Mouse (Mus musculus) neural tube, embryonic 11.5 days (tissue): ENCODE results near the gene Cldn14. TPM values are rescaled to one million over a fixed set of nuclear protein-coding genes. Genes with fewer than 3 reads are reported as not detected.
A peak's percentile ranks its signal among the peaks of the same experiment; 100 is the strongest.

Source experiments
- ATAC-seq: fragments of 200-750 bp; cut with Nextera tagmentation; 2 replicates; pipeline ENCODE4 v1.8.0; 2017; ENCODE audit warnings: moderate number of reproducible peaks, mild to moderate bottlenecking, moderate TSS enrichment, moderate library complexity; ENCODE audit not compliant: insufficient read depth, low FRiP score, low TSS enrichment
- DNase-seq: peaks from one replicate; pipeline ENCODE4 v3.0.0-alpha.2; 2015; ENCODE audit warnings: low spot score
- H3K27ac ChIP-seq: fragments of 300-500 bp; sonication (generic); 2 replicates; pipeline ENCODE4 v1.5.1; 2014; ENCODE audit warnings: low read depth, mild to moderate bottlenecking, low read length
- H3K27me3 ChIP-seq: fragments of 300-500 bp; sonication (generic); 2 replicates; pipeline ENCODE4 v1.6.1; 2014; ENCODE audit warnings: mild to moderate bottlenecking, low read length, mixed read lengths; ENCODE audit not compliant: control insufficient read depth, insufficient read depth
- H3K36me3 ChIP-seq: fragments of 300-500 bp; sonication (generic); 2 replicates; pipeline ENCODE4 v1.6.1; 2014; ENCODE audit warnings: mild to moderate bottlenecking, low read length, moderate library complexity, mixed read lengths; ENCODE audit not compliant: control insufficient read depth, insufficient read depth
- H3K4me1 ChIP-seq: fragments of 300-500 bp; sonication (generic); 2 replicates; pipeline ENCODE4 v1.6.1; 2014; ENCODE audit warnings: low read length, mixed read lengths; ENCODE audit not compliant: control insufficient read depth, insufficient read depth
- H3K4me2 ChIP-seq: fragments of 300-500 bp; sonication (generic); 2 replicates; pipeline ENCODE4 v1.6.1; 2014; ENCODE audit warnings: low read depth, mild to moderate bottlenecking, moderate library complexity
- H3K4me3 ChIP-seq: fragments of 300-500 bp; sonication (generic); 2 replicates; pipeline ENCODE4 v1.5.1; 2014; ENCODE audit warnings: low read depth, low read length
- H3K9ac ChIP-seq: fragments of 300-500 bp; sonication (generic); 2 replicates; pipeline ENCODE4 v1.6.1; 2014; ENCODE audit warnings: mild to moderate bottlenecking, low read length
- H3K9me3 ChIP-seq: fragments of 300-500 bp; sonication (generic); 2 replicates; pipeline ENCODE4 v1.6.1; 2016; ENCODE audit warnings: low read length; ENCODE audit not compliant: control insufficient read depth
- WGBS: fragments of 180-500 bp; shearing (Covaris S2); extraction: QIAGEN DNeasy Blood & Tissue Kit; methylation state at CpG from one replicate; pipeline ENCODE4 v1.1.7; 2014; 5-methylcytosine and 5-hydroxymethylcytosine counted together
- polyA plus RNA-seq: library from polyadenylated mRNA; unstranded; fragments of >200 nt; fragmentation: Nextera tagmentation; extraction: Ambion mirVana; gene quantifications from 2 replicates; pipeline ENCODE4 v1.2.1, GENCODE M21; 2014

Gene Cldn14
- polyA plus RNA-seq, 1 experiment from 2014 or later = 0.52 TPM

DNA sequence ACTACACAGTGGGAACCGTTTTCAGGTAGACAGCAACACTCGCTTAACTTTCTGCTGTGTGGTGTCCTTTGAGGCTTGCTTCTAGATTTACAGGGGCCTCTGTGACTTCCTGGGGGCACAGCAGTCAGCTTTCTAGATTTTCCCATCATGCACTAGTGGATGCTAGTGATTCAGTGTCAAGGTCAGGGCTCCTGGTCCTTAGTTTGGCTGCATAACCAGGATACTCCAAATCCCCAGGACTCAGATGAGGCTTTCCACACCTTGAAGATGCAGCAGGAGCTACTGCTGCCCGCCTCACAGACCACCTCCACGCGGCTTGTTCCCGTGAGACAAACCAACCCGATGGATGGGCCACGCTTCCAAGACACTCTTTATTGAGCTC is 90.0 kb downstream of the Cldn14 start:
- ATAC-seq = no peak
- Histone ChIP-seq H3K9ac (no peak overlapping the region; the same call in 1 of the 2 replicates), H3K9me3 (no peaks in the 10 kb centered on the region), H3K36me3 (no peaks in the 10 kb centered on the region), H3K4me2 (peak overlapping the region; percentile 22; the same call in 1 of the 2 replicates), H3K27ac (no peak overlapping the region), H3K4me1 (no peaks in the 10 kb centered on the region), H3K4me3 (no peak overlapping the region), H3K27me3 (no peaks in the 10 kb centered on the region)
- no peak for DNase-seq
- 62% methylated on average over 8 of the region's 8 CpGs for WGBS

DNA sequence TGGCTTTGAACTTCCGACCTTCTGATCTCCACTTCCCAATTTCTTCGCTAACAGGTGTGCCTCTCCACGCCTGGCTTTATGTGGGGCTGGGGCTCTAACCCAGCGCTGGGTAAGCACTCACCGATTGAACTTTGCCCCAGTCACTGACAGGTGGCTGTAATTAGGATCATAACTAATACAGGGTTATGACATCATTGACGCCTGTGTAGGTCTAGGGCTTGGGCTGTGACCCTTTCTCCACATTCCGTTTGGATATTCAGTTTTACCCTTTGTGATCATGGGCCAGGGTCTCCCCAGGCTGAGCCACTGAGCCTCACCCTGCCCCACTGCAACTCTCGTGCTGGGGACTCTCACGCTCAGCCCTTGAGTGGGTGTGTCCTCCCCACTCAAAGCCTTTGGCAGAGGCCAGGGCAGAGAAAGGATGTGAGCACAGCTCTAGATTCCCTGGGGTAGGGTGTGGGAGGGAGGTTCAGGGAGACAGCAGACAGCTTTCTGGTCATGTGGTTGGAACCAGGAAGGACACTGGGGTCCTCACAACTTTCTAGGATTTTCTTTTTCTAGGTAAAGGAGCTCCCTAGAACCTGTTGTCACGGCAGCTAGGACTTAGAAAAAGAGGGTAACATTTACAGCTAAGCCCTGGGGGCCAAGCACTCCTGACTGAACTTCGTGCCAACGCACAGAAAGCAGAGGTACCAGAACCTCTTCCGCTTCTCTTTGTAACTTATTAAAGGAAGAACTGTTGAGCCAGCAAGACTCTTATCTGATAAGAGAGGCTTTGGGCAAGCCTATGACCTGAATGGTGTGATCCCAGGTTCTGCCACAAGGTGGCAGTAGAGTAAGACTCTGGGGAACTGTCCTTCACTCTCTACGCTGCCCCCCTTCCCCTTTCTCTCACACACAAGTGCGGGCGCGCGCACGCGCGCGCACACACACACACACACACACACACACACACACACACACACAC is 90.6 kb downstream of the Cldn14 start:
- Histone ChIP-seq H3K4me2 (peak overlapping the region; percentile 22; the same call in 1 of the 2 replicates), H3K36me3 (no peaks in the 10 kb centered on the region), H3K4me1 (no peaks in the 10 kb centered on the region), H3K9me3 (no peaks in the 10 kb centered on the region), H3K4me3 (no peak overlapping the region), H3K9ac (no peak overlapping the region; the same call in 1 of the 2 replicates), H3K27me3 (no peaks in the 10 kb centered on the region), H3K27ac (no peak overlapping the region)
- DNase-seq (peak; percentile 85), ATAC-seq (peak; percentile 35)
- 41% methylated on average over 21 of the region's 22 CpGs for WGBS

DNA sequence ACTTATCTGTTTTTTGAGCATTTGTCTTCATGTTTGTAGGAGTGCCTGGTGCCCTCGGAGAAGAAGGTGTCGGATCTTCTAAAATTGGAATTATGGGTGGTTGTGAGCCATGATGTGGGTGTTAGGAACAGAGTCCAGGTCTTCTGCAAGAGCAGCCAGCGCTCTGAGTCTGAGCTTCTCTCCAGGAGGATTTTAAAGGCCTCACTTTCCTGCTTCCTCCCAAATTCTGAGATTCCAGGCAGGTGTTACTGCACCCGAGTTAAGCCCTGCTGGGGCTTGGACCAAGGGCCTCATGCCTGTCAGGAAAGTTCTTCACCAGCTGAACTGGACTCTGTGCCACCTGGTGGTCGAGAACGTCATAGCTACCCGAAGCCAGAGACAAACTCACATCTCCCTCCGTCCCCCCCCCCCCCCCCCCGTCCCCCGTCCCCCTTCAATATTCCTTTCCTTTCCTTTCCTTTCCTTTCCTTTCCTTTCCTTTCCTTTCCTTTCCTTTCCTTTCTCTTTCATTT is 93.2 kb downstream of the Cldn14 start:
- no peak for ATAC-seq
- no peak overlapping the region for H3K9ac ChIP-seq
- no peak for DNase-seq
- H3K4me3 ChIP-seq = no peak overlapping the region
- H3K9me3 ChIP-seq = no peaks in the 10 kb centered on the region
- no peaks in the 10 kb centered on the region for H3K36me3 ChIP-seq
- no peaks in the 10 kb centered on the region for H3K4me1 ChIP-seq
- H3K27ac ChIP-seq = no peak overlapping the region
- WGBS = 35% methylated on average over 10 of the region's 10 CpGs
- H3K4me2 ChIP-seq = no peak overlapping the region
- H3K27me3 ChIP-seq = no peaks in the 10 kb centered on the region

DNA sequence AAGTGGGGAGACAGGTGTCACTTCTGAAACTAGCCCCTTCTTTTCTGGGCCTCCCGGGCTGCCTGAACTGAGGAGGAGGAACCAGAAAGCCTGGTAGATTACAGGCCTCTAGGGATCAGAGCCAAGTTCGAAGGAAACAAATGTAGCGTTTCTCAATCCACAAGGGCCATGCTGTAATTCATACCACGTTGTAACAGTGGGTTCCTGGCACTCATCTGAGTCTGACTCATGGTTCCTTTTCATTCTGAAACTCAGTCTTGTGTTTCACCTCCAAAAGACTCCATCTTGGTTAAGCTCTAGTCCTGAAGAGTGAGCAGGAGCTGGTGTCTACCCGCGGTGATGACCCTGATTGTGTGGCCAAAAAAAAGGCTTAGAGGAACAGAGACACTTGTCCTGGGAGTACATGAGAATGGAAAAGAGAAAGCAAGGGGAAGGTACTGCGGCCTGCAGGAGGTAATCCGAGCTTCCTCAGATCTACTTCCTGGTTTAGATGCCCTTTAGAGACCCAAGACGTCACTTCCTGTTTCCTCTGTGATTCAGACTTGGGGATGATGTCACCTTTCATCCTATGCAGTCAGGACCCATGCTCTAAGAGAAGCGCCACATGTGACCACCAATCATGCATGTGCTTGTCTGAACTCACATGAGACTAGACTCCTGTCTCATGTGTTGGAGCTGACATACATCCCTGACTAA is 94.6 kb downstream of the Cldn14 start:
- Histone ChIP-seq H3K27ac (no peak overlapping the region), H3K4me1 (no peaks in the 10 kb centered on the region), H3K9me3 (no peaks in the 10 kb centered on the region), H3K27me3 (no peaks in the 10 kb centered on the region), H3K4me3 (no peak overlapping the region), H3K9ac (no peak overlapping the region), H3K36me3 (no peaks in the 10 kb centered on the region), H3K4me2 (no peak overlapping the region)
- 82% methylated on average over 10 of the region's 10 CpGs for WGBS
- no peak for DNase-seq
- ATAC-seq = no peak

DNA sequence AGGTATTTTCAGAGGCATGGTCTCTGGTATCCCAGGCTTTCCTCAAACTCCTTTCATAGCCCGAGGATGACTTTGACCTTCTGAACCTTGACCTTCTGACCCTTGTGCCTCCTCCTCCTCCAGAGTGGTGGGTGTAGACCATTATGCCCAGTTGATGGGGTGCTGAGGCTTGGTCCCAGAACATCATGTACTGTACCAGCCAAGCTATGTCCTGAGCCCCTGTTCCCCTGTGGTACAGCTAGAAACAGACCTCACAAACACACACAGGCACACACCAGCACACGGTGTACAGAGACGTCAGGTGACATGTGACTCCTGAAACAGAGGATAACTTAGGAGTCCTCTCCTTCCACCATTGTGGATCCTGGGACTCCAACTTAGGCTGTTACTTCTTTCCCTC is 95.8 kb downstream of the Cldn14 start:
- ATAC-seq (no peak), DNase-seq (no peak)
- Histone ChIP-seq H3K4me1 (no peaks in the 10 kb centered on the region), H3K4me3 (no peak overlapping the region), H3K9ac (no peak overlapping the region), H3K27me3 (no peaks in the 10 kb centered on the region), H3K36me3 (no peaks in the 10 kb centered on the region), H3K27ac (no peak overlapping the region), H3K4me2 (no peak overlapping the region), H3K9me3 (no peaks in the 10 kb centered on the region)
- WGBS = 74% methylated on average over 3 of the region's 3 CpGs

DNA sequence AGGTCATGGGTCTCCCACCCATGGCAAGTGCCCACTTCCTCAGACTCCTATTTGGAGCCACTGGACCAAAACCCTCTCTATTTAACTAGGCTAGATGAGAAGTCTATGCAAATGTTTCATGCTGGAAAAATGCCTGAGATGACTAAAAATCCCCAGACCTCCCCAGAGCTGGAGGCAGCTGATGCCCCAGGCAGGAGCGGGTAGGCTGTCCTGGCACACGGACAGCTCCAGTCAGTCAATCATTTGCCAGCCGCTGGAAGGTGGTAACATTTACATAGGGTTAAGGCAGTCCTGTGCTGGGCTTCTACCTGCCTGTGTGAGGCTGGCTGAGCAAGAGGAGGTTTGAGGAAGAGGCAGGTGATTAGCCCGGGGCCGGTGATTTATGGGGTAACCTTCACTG is 96.5 kb downstream of the Cldn14 start:
- Histone ChIP-seq H3K4me2 (no peak overlapping the region), H3K9me3 (no peaks in the 10 kb centered on the region), H3K27me3 (no peaks in the 10 kb centered on the region), H3K9ac (no peak overlapping the region), H3K27ac (no peak overlapping the region), H3K36me3 (no peaks in the 10 kb centered on the region), H3K4me1 (no peaks in the 10 kb centered on the region), H3K4me3 (no peak overlapping the region)
- no peak for ATAC-seq
- 73% methylated on average over 5 of the region's 5 CpGs for WGBS
- DNase-seq = no peak

DNA sequence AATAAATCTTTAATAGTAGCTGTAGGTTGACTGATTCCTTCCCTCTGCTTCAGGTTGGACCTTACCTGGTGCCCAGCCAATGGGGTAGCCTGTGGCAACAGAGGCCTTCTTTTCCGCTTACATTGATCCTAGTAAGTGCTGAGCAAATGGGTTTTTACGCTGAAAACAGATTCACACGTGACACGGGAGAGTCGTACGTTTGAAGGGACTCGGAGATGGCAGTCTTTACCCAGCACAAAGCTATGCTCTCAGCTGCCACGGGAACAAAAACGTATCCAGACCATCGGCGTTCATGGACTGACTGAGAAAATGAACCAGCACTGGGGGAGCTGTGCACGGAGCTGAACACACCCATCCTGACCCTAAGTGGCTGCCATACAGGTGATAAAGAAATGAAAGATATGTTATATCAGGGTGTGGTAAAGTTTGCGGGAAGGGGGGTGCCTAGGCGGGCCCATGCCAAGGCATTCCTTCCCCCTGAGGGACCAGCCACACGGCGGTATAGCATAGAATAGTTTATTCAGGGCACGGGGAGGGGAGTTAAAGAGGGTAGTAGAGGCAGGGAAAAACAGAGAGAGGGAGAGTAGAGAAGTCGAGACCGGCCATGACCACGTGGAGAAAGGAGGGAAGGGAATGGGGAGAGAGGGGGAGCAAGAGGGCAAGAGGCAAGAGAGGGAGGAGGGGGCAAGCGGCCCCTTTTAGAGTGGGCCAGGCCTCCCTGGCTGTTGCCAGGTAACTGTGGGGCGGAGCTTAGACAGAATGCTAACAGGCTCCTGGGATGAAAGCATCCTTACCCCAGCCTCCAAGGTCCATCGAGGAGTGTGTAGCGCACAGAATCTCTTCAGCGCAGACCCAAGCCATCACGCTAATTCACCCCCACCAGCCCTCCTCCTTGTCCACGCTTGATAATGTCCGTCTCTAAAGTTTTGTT is 97.6 kb downstream of the Cldn14 start:
- H3K4me1 ChIP-seq = no peaks in the 10 kb centered on the region
- H3K9me3 ChIP-seq = no peaks in the 10 kb centered on the region
- no peaks in the 10 kb centered on the region for H3K27me3 ChIP-seq
- 73% methylated on average over 28 of the region's 28 CpGs for WGBS
- H3K36me3 ChIP-seq = no peaks in the 10 kb centered on the region
- no peak overlapping the region for H3K4me2 ChIP-seq
- DNase-seq (no peak), ATAC-seq (no peak)
- H3K4me3 ChIP-seq = no peak overlapping the region
- H3K27ac ChIP-seq = no peak overlapping the region
- H3K9ac ChIP-seq = no peak overlapping the region

DNA sequence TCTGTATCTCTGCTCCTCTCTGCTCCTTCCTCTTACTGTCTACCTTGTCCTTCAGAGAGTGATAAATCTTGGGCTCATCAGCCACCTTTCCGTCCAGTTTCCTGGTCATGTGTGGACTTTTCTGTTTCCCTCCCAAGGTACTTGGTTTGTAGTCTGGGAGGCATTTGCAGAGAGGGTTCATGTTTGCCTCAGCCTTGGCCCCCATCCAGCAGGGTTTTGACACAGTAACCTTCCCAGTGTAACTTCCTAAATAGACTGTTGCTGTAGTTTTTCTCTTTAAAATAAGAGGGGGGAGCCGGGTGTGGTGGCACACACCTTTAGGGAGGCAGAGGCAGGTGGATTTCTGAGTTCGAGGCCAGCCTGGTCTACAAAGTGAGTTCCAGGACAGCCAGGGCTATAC is 98.7 kb downstream of the Cldn14 start:
- H3K4me2 ChIP-seq = no peak overlapping the region
- 97% methylated on average over 3 of the region's 3 CpGs for WGBS
- H3K27ac ChIP-seq = no peak overlapping the region
- no peak for ATAC-seq
- no peaks in the 10 kb centered on the region for H3K4me1 ChIP-seq
- DNase-seq = no peak
- no peaks in the 10 kb centered on the region for H3K36me3 ChIP-seq
- no peaks in the 10 kb centered on the region for H3K27me3 ChIP-seq
- no peak overlapping the region for H3K4me3 ChIP-seq
- H3K9ac ChIP-seq = no peak overlapping the region
- H3K9me3 ChIP-seq = no peaks in the 10 kb centered on the region
